Mouse (Mus musculus) kidney, adult 2 months (tissue): ENCODE measurements around the gene Ano4. TPM values are rescaled to one million over a fixed set of nuclear protein-coding genes. Genes with fewer than 3 reads are reported as not detected.

Experiments used
- DNase-seq: peaks from one replicate; pipeline ENCODE4 v3.0.0; 2021
- H3K27ac ChIP-seq: fragments of 200-500 bp; 2 replicates; pipeline ENCODE4 v1.5.1; 2012; ENCODE audit warnings: low read depth, low read length, control low read depth, inconsistent platforms; ENCODE audit not compliant: insufficient read depth
- H3K27me3 ChIP-seq: fragments of 200-500 bp; replicated peaks from 2 replicates; pipeline ENCODE4 v1.6.1; 2012; ENCODE audit warnings: mild to moderate bottlenecking, moderate library complexity, low read length, inconsistent platforms; ENCODE audit not compliant: control insufficient read depth, insufficient read depth
- H3K36me3 ChIP-seq: fragments of 200-500 bp; 2 replicates; pipeline ENCODE4 v1.6.1; 2012; ENCODE audit warnings: mild to moderate bottlenecking, moderate library complexity, low read length, inconsistent platforms; ENCODE audit not compliant: control insufficient read depth, insufficient read depth
- H3K4me1 ChIP-seq: fragments of 200-500 bp; 2 replicates; pipeline ENCODE4 v1.6.1; 2011; ENCODE audit warnings: low read length; ENCODE audit not compliant: control insufficient read depth, insufficient read depth
- H3K4me3 ChIP-seq: fragments of 200-500 bp; 2 replicates; pipeline ENCODE4 v1.5.1; 2011; ENCODE audit warnings: mild to moderate bottlenecking, low read depth, low read length, control low read depth; ENCODE audit not compliant: insufficient read depth
- CTCF ChIP-seq: fragments of 200-500 bp; conservative IDR thresholded peaks from 2 replicates; pipeline ENCODE4 v1.5.1; 2011; ENCODE audit warnings: low read depth, mild to moderate bottlenecking, control low read depth, low read length, moderate library complexity, mixed read lengths; ENCODE audit not compliant: insufficient read depth, insufficient read length
- POLR2A ChIP-seq: fragments of 200-500 bp; IDR thresholded peaks from one replicate; pipeline ENCODE4 v1.6.1; 2011; ENCODE audit warnings: low read depth, low read length, control low read depth
- WGBS: fragments of 180-500 bp; shearing (Covaris S2); methylation state at CpG from one replicate; pipeline ENCODE4 v1.1.7; 2018; 5-methylcytosine and 5-hydroxymethylcytosine counted together
- polyA plus RNA-seq: library from polyadenylated mRNA; depleted of rRNA; stranded (reverse); fragments of >200 nt; gene quantifications from 2 replicates; pipeline ENCODE4 v1.2.3, GENCODE M21; 2012

Gene Ano4
- polyA plus RNA-seq, 1 experiment = 0.69 TPM

DNA sequence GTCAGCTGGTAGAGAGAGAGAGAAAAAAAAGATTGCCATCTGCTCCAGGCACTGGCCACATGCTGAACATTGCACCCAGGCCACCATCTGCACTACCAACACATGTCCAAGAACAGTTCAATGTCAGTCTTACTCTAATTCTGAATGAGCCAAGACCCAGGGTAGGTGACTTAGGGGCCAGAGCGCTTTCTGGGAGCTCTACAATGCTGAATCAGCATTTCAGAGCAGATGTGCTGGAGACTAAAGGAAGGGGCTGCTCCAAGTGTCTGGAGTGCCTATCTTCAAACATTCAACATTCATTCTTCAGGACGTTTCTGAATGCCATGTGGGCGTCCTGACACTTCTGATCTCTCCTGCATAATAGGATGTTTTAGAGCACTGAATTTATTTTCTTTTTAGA, 51.8 kb downstream of the Ano4 start:
- Histone ChIP-seq H3K27ac (no peak overlapping the region), H3K4me3 (no peak overlapping the region), H3K27me3 (no peaks in the 10 kb centered on the region), H3K36me3 (no peaks in the 10 kb centered on the region), H3K4me1 (no peaks in the 10 kb centered on the region)
- TF ChIP-seq CTCF = no peak
- TF ChIP-seq POLR2A = no peak
- WGBS = 65% methylated on average over 3 of the region's 3 CpGs
- DNase-seq = no peak

DNA sequence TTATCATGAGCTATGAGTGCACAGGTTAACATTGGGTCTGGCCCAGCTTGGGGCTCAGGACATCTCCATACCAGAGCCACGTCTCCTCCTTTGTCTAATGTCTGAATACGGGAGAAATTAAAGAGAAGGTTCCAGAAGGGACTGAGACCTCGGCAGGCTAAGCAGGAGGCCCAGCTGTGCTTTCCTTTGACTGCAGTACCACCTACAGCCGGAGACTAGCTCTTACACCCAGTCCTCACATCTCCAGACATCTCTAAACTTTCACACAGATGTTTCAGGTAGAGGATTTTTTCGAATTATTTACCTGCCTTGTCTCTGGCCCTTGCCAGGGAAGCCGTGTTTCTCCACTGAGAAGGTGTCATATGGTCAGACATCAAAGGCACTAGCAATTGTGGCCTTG, 53.9 kb downstream of the Ano4 start:
- no peaks in the 10 kb centered on the region for H3K27me3 ChIP-seq
- no peak overlapping the region for H3K4me3 ChIP-seq
- H3K27ac ChIP-seq = no peak overlapping the region
- WGBS = 54% methylated on average over 6 of the region's 6 CpGs
- no peak for DNase-seq
- no peaks in the 10 kb centered on the region for H3K36me3 ChIP-seq
- no peaks in the 10 kb centered on the region for H3K4me1 ChIP-seq
- TF ChIP-seq POLR2A (no peak), CTCF (no peak)

DNA sequence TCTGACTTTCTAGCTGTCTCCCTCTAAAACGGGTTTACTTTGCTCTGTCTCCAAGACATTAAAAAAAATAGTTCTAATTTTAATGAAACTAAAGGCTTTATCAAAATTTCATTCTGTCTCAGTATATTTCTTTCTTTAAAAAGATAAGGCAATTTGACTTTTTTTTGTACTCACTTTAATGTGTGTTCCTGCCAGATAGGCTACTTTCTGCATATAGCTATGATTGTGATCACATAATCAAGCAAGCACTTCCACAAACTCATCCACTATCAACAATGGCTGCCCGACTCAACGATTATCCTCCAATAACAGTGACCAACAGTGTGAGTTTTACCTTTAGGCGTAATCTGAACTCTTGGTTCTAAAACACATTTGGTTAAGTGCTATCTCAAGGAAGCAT, 55.3 kb downstream of the Ano4 start:
- Histone ChIP-seq H3K27ac (no peak overlapping the region), H3K4me1 (no peaks in the 10 kb centered on the region), H3K36me3 (no peaks in the 10 kb centered on the region), H3K27me3 (no peaks in the 10 kb centered on the region), H3K4me3 (no peak overlapping the region)
- TF ChIP-seq POLR2A (no peak), CTCF (no peak)
- DNase-seq = no peak
- 86% methylated on average over 4 of the region's 4 CpGs for WGBS

DNA sequence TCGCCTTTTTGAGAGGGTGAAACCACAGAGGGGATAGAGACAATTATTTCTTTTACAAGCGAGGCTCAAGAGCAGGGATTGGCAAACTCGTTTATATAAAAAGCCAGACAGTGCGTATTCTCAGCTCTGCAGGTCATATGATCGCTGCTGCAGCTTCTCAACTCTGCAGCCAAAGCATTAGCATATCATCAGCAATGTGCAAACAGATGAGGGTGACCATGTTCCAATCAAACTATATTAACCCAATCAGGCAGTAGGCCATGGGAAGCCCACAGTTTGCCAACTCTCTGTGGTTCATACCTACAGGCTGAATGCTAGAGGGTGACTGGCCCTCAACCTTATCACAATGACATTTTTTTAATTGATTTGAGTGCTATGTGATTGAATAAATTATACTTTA, 64.2 kb downstream of the Ano4 start:
- no peaks in the 10 kb centered on the region for H3K4me1 ChIP-seq
- WGBS = 82% methylated on average over 5 of the region's 5 CpGs
- TF ChIP-seq CTCF (no peak), POLR2A (no peak)
- no peaks in the 10 kb centered on the region; the same call in 1 of the 2 replicates for H3K27me3 ChIP-seq
- no peaks in the 10 kb centered on the region for H3K36me3 ChIP-seq
- no peak overlapping the region for H3K4me3 ChIP-seq
- H3K27ac ChIP-seq = no peak overlapping the region
- no peak for DNase-seq

DNA sequence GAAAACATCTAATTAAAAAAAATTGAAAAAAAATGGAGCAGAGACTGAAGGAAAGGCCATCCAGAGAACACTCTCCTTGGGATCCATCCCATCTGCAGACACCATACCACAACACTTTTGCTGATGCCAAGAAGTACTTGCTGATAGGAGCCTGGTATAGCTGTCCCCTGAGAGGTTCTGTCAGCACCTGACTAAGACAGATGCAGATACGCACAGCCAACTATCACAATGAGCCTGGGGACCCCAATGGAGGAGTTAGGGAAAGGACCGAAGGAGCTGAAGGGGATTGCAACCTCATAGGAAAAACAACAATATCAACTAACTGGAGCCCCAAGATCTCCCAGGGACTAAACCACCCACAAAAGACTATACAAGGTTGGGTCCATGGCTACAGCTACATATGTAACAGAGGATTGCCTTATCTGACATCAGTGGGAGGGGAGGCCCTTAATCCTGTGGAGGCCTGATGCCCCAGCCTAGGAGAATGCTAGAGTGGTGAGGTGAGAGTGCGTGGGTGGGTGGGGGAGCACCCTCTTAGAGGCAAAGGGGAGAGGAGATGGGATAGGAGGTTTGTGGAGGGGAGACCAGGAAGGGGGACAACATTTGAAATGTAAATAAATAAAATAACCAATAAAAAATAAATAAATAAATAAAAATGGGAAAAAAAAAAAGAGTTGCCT, 71.4 kb downstream of the Ano4 start:
- no peak for DNase-seq
- Histone ChIP-seq H3K36me3 (no peaks in the 10 kb centered on the region), H3K27me3 (no peaks in the 10 kb centered on the region; the same call in 1 of the 2 replicates), H3K4me3 (no peak overlapping the region), H3K4me1 (no peaks in the 10 kb centered on the region), H3K27ac (no peak overlapping the region)
- TF ChIP-seq POLR2A (no peak), CTCF (no peak)
- WGBS = 92% methylated on average over 3 of the region's 3 CpGs

DNA sequence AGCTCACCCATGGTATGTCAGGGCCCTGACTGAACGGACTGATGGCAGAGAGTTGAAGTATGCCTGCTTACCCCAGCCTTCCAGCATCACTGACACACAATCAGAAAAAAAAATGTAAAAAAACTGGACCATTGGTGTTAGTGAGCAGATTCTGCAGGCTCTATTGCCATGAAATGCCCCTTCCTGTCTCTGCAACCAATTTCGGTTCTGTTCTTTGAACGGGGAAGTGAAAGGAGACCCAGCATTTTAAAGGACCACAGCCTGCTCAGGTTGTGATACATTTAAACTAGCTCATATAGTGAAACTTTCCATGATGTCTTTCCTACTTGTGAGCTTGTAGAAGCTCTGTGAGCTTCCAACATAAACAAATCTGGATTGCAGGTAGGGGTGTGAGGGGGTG, 77.2 kb downstream of the Ano4 start:
- no peak overlapping the region for H3K27ac ChIP-seq
- no peak for DNase-seq
- no peak for TF ChIP-seq CTCF
- no peak for TF ChIP-seq POLR2A
- H3K27me3 ChIP-seq = no peaks in the 10 kb centered on the region
- no peak overlapping the region for H3K4me3 ChIP-seq
- no peaks in the 10 kb centered on the region for H3K36me3 ChIP-seq
- WGBS = 84% methylated on average over 3 of the region's 3 CpGs
- no peaks in the 10 kb centered on the region for H3K4me1 ChIP-seq

DNA sequence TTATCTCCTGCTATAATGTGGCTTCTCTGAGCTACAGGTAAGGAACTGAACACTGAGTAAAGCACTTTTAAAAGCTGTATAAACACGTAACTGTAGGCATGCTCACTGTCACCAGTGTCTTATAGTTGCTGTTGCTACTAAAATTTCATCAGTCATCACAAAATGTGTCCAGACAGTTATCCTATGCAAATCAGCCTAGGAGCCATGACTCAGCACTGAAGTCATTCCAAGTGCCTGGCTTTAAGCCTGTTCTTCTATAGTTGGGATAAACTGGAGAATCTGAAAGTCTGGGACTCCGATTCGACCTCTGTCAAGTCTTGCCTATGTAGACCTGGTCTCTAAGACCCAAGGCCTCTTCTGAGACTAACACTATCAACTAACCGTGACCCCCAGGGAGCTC, 81.2 kb downstream of the Ano4 start:
- no peaks in the 10 kb centered on the region for H3K36me3 ChIP-seq
- TF ChIP-seq POLR2A = no peak
- TF ChIP-seq CTCF = no peak
- no peaks in the 10 kb centered on the region for H3K27me3 ChIP-seq
- no peaks in the 10 kb centered on the region for H3K4me1 ChIP-seq
- no peak overlapping the region for H3K27ac ChIP-seq
- H3K4me3 ChIP-seq = no peak overlapping the region
- no peak for DNase-seq
- 82% methylated on average over 4 of the region's 4 CpGs for WGBS
